Comparison of ENCODE assay signal across 10 mouse cellular contexts in the genomic region with DNA sequence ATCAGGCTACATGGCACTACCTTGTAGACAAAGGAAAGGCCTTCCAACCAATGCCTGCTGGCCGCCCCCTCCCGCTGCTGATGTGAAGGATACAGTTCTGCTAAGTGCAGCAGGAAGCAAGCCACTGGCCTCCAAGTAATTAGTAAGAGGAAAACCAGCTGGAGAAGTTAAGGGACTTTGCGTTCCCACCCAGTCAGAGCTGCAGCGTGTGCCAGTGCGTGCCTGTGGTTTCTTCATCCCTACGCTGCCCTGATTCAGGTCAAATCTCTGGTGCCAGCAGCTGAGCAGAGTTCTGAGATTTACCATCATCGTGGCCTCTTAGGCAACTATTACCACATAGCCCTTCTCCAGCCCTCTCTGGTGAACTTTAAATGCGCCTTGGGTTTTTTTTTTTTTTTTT. TPM values are rescaled to one million over a fixed set of nuclear protein-coding genes. Genes with fewer than 3 reads are reported as not detected.
DNase-seq lines count a peak whose midpoint lies in the region; ATAC-seq and TF ChIP-seq lines count a peak whose summit lies in the region.
"Had no signal": no experiment of that assay in that cellular context is flagged by ENCODE, and none has a peak within 500 bp of the region (broad histone marks: within the 10 kb centered on the region; RNA-seq: fewer than 3 reads in every experiment).

No protein-coding gene starts in this region.

- H3K4me2 ChIP-seq in heart, embryonic 12.5 days = no peak overlapping the region
- H3K4me2 ChIP-seq in embryonic facial prominence, embryonic 11.5 days (ENCODE audit: low read depth, low read length) = no peak overlapping the region
- no peak overlapping the region for H3K4me2 ChIP-seq in intestine, embryonic 15.5 days (replicated peaks)
- H3K4me2 ChIP-seq in liver, postnatal 0 days (ENCODE audit: low read depth, low read length) = no peak overlapping the region
- H3K4me2 ChIP-seq in midbrain, embryonic 15.5 days = no peak overlapping the region
- H3K4me2 ChIP-seq: liver, embryonic 15.5 days had no signal

- no peaks in the 10 kb centered on the region for H3K36me3 ChIP-seq in heart, embryonic 12.5 days
- H3K36me3 ChIP-seq in embryonic facial prominence, embryonic 11.5 days (replicated peaks; ENCODE audit: control insufficient read depth, insufficient read depth, low read depth, low read length) = no peaks in the 10 kb centered on the region
- no peaks in the 10 kb centered on the region for H3K36me3 ChIP-seq in intestine, embryonic 15.5 days
- no peaks in the 10 kb centered on the region for H3K36me3 ChIP-seq in liver, postnatal 0 days (replicated peaks; ENCODE audit: insufficient read depth, low read length)
- no peaks in the 10 kb centered on the region for H3K36me3 ChIP-seq in midbrain, embryonic 15.5 days (replicated peaks)
- H3K36me3 ChIP-seq: liver, embryonic 15.5 days had no signal

- peaks cover 20% of the 10 kb centered on the region for H3K4me1 ChIP-seq in heart, embryonic 12.5 days (replicated peaks)
- H3K4me1 ChIP-seq in embryonic facial prominence, embryonic 11.5 days (ENCODE audit: control insufficient read depth, insufficient read depth, low read length) = peaks cover 2% of the 10 kb centered on the region; the same call in 1 of the 2 replicates
- peaks cover 18% of the 10 kb centered on the region for H3K4me1 ChIP-seq in intestine, embryonic 15.5 days (replicated peaks)
- H3K4me1 ChIP-seq in liver, postnatal 0 days (ENCODE audit: insufficient read depth) = peaks cover 7% of the 10 kb centered on the region
- H3K4me1 ChIP-seq in midbrain, embryonic 15.5 days = peaks cover 14% of the 10 kb centered on the region

- DNase-seq in heart, adult 18-20 months = peak; percentile 51 to 76
- peak; percentile 53 for DNase-seq in embryonic facial prominence, embryonic 11.5 days (ENCODE audit: low spot score)
- peak; percentile 45 to 82 for DNase-seq in lung, postnatal 4 days
- no peak for DNase-seq in cerebellum, postnatal 4 days (ENCODE audit: low spot score in 2 of 2)
- no peak for DNase-seq in liver, postnatal 0 days

- no peak overlapping the region for H3K9ac ChIP-seq in heart, embryonic 12.5 days
- H3K9ac ChIP-seq in embryonic facial prominence, embryonic 11.5 days (replicated peaks; ENCODE audit: low read length) = no peak overlapping the region
- no peak overlapping the region for H3K9ac ChIP-seq in intestine, embryonic 15.5 days
- no peak overlapping the region for H3K9ac ChIP-seq in liver, postnatal 0 days (replicated peaks)
- H3K9ac ChIP-seq in midbrain, embryonic 15.5 days = no peak overlapping the region
- H3K9ac ChIP-seq: liver, embryonic 15.5 days had no signal

- no peak for ATAC-seq in heart, embryonic 12.5 days (ENCODE audit: insufficient number of reproducible peaks, low FRiP score)
- ATAC-seq in embryonic facial prominence, embryonic 11.5 days (replicated peaks; ENCODE audit: insufficient number of reproducible peaks, low FRiP score, low TSS enrichment, low read depth) = no peak
- peak; percentile 34; the same call in 1 of the 2 replicates for ATAC-seq in intestine, embryonic 15.5 days
- ATAC-seq in liver, postnatal 0 days = no peak
- ATAC-seq in midbrain, embryonic 15.5 days (replicated peaks) = no peak

- peaks cover 19% of the 10 kb centered on the region for H3K27me3 ChIP-seq in heart, embryonic 12.5 days (replicated peaks)
- H3K27me3 ChIP-seq in embryonic facial prominence, embryonic 11.5 days (ENCODE audit: control insufficient read depth, insufficient read depth, low read length) = no peaks in the 10 kb centered on the region
- no peaks in the 10 kb centered on the region for H3K27me3 ChIP-seq in intestine, embryonic 15.5 days (replicated peaks)
- peaks cover 11% of the 10 kb centered on the region; the same call in 1 of the 2 replicates for H3K27me3 ChIP-seq in liver, postnatal 0 days (ENCODE audit: insufficient read depth, low read length)
- no peaks in the 10 kb centered on the region for H3K27me3 ChIP-seq in midbrain, embryonic 15.5 days (replicated peaks)

- WGBS in heart, embryonic 12.5 days = 56% methylated on average over 8 of the region's 8 CpGs
- WGBS in embryonic facial prominence, embryonic 11.5 days = 56% methylated on average over 8 of the region's 8 CpGs
- 36% methylated on average over 8 of the region's 8 CpGs for WGBS in intestine, embryonic 15.5 days
- 51% methylated on average over 8 of the region's 8 CpGs for WGBS in liver, postnatal 0 days (ENCODE audit: insufficient replicate concordance)
- 82% methylated on average over 8 of the region's 8 CpGs for WGBS in midbrain, embryonic 15.5 days

- no peak for TF ChIP-seq CTCF in liver, postnatal 0 days (IDR thresholded peaks at IDR 0.05; ENCODE audit: low read depth)

- H3K9me3 ChIP-seq in heart, embryonic 12.5 days (replicated peaks) = no peaks in the 10 kb centered on the region
- H3K9me3 ChIP-seq in embryonic facial prominence, embryonic 11.5 days (replicated peaks; ENCODE audit: control insufficient read depth, low read length) = no peaks in the 10 kb centered on the region
- H3K9me3 ChIP-seq in intestine, embryonic 15.5 days = no peaks in the 10 kb centered on the region
- H3K9me3 ChIP-seq in liver, postnatal 0 days (ENCODE audit: low read length) = no peaks in the 10 kb centered on the region
- no peaks in the 10 kb centered on the region for H3K9me3 ChIP-seq in midbrain, embryonic 15.5 days
- H3K9me3 ChIP-seq: liver, embryonic 15.5 days had no signal

- TF ChIP-seq EP300 in liver, postnatal 0 days (IDR thresholded peaks at IDR 0.05; ENCODE audit: low read depth) = no peak

- no peak overlapping the region for H3K27ac ChIP-seq in heart, embryonic 12.5 days (ENCODE audit: poor library complexity, severe bottlenecking)
- H3K27ac ChIP-seq in embryonic facial prominence, embryonic 11.5 days (replicated peaks; ENCODE audit: low read depth, low read length) = no peak overlapping the region
- H3K27ac ChIP-seq in intestine, embryonic 15.5 days = peak overlapping the region; percentile 60; the same call in 1 of the 2 replicates
- H3K27ac ChIP-seq in liver, postnatal 0 days (ENCODE audit: low read depth) = no peak overlapping the region
- no peak overlapping the region for H3K27ac ChIP-seq in midbrain, embryonic 15.5 days
- H3K27ac ChIP-seq: liver, embryonic 15.5 days had no signal

- no peak overlapping the region for H3K4me3 ChIP-seq in heart, embryonic 12.5 days
- H3K4me3 ChIP-seq in embryonic facial prominence, embryonic 11.5 days (ENCODE audit: low read depth, low read length) = no peak overlapping the region
- no peak overlapping the region for H3K4me3 ChIP-seq in intestine, embryonic 15.5 days (replicated peaks)
- no peak overlapping the region for H3K4me3 ChIP-seq in liver, postnatal 0 days (ENCODE audit: low read depth, low read length)
- H3K4me3 ChIP-seq in midbrain, embryonic 15.5 days = no peak overlapping the region
- H3K4me3 ChIP-seq: erythroblast, embryonic 14.5 days; liver, embryonic 15.5 days had no signal

RNA-seq across cellular contexts. Expression of gene Sphk1, which starts 12.2 kb away (rescaled TPM):
- total RNA-seq in heart, adult 18-20 months (2021) = 1 to 10 TPM in 1 of 2 experiments, under 1 TPM in 1; 0.94 to 1.4 TPM
- polyA plus RNA-seq in heart, embryonic 12.5 days (2016; fragmentation: Nextera tagmentation; extraction: Ambion mirVana) = 1.6 and 2.1 TPM in 2 replicates
- polyA plus RNA-seq in embryonic facial prominence, embryonic 11.5 days (2014; fragmentation: Nextera tagmentation; extraction: Ambion mirVana) = 5.0 and 7.2 TPM in 2 replicates
- polyA plus RNA-seq in intestine, embryonic 15.5 days (2015; fragmentation: Nextera tagmentation; extraction: Ambion mirVana) = 5.4 and 6.4 TPM in 2 replicates
- 15.5 and 17.4 TPM in 2 replicates for polyA plus RNA-seq in liver, postnatal 0 days (2015; fragmentation: Nextera tagmentation; extraction: Ambion mirVana)
- 5.3 and 7.3 TPM in 2 replicates for polyA plus RNA-seq in midbrain, embryonic 15.5 days (2015; fragmentation: Nextera tagmentation; extraction: Ambion mirVana)

RNA-seq across cellular contexts. Expression of gene Prpsap1, which starts 24.5 kb away (rescaled TPM):
- 10 to 100 TPM; 25.1 to 29.4 TPM for total RNA-seq in heart, adult 18-20 months (2021)
- 94.8 and 96.8 TPM in 2 replicates for polyA plus RNA-seq in heart, embryonic 12.5 days (2016; fragmentation: Nextera tagmentation; extraction: Ambion mirVana)
- 171 and 182 TPM in 2 replicates for polyA plus RNA-seq in embryonic facial prominence, embryonic 11.5 days (2014; fragmentation: Nextera tagmentation; extraction: Ambion mirVana)
- 210 and 225 TPM in 2 replicates for polyA plus RNA-seq in intestine, embryonic 15.5 days (2015; fragmentation: Nextera tagmentation; extraction: Ambion mirVana)
- 64.4 and 67.4 TPM in 2 replicates for polyA plus RNA-seq in liver, postnatal 0 days (2015; fragmentation: Nextera tagmentation; extraction: Ambion mirVana)
- polyA plus RNA-seq in midbrain, embryonic 15.5 days (2015; fragmentation: Nextera tagmentation; extraction: Ambion mirVana) = 199 and 200 TPM in 2 replicates

RNA-seq across cellular contexts. Expression of gene Qrich2, which starts 52.4 kb away (rescaled TPM):
- under 1 TPM in 1 of 2 experiments, not detected in 1; 0.05 TPM for total RNA-seq in heart, adult 18-20 months (2021)
- not detected in 2 replicates for polyA plus RNA-seq in heart, embryonic 12.5 days (2016; fragmentation: Nextera tagmentation; extraction: Ambion mirVana)
- 0.31 TPM in 1 of 2 replicates, not detected in the other for polyA plus RNA-seq in embryonic facial prominence, embryonic 11.5 days (2014; fragmentation: Nextera tagmentation; extraction: Ambion mirVana)
- 0.30 TPM in 1 of 2 replicates, not detected in the other for polyA plus RNA-seq in intestine, embryonic 15.5 days (2015; fragmentation: Nextera tagmentation; extraction: Ambion mirVana)
- polyA plus RNA-seq in liver, postnatal 0 days (2015; fragmentation: Nextera tagmentation; extraction: Ambion mirVana) = 0.06 TPM in 1 of 2 replicates, not detected in the other
- not detected in 2 replicates for polyA plus RNA-seq in midbrain, embryonic 15.5 days (2015; fragmentation: Nextera tagmentation; extraction: Ambion mirVana)
- polyA plus RNA-seq: erythroblast, embryonic 14.5 days; liver, embryonic 15.5 days had no signal

Comparison
In these comparisons a context has a peak if more than half of its experiments do, and no peak if none do; other contexts are left out.
1. DNase-seq: peak in heart, adult 18-20 months (2 of 2), embryonic facial prominence, embryonic 11.5 days (single experiment) and lung, postnatal 4 days (2 of 2); none in cerebellum, postnatal 4 days (0 of 2) and liver, postnatal 0 days (single experiment).